Mouse (Mus musculus) bone marrow macrophage, adult 2 months (primary cell): ENCODE measurements around the gene Rrp1b.

Experiments used
- CTCF ChIP-seq: IDR thresholded peaks from 2 replicates; pipeline ENCODE4 v1.5.1; 2012; ENCODE audit warnings: low read depth, mild to moderate bottlenecking, low read length, moderate library complexity
- POLR2A ChIP-seq: IDR thresholded peaks from 2 replicates; pipeline ENCODE4 v1.6.1; 2012; ENCODE audit warnings: mild to moderate bottlenecking, low read depth, low read length, borderline replicate concordance

GRCm38 (mm10) chr17:32087069-32087468 lies 51.2 kb downstream of the Rrp1b start:
- TF ChIP-seq CTCF (no peak), POLR2A (no peak)
